Mouse (Mus musculus): ENCODE data around the gene Pck2.

Gene Pck2

GRCm38 (mm10) chr14:55540067-55540786, at the start of gene Pck2:
TSS of gene Pck2 (plus strand) at chr14:55540266.
- DNase-seq, result peak; percentile 90 to 96

DNA sequence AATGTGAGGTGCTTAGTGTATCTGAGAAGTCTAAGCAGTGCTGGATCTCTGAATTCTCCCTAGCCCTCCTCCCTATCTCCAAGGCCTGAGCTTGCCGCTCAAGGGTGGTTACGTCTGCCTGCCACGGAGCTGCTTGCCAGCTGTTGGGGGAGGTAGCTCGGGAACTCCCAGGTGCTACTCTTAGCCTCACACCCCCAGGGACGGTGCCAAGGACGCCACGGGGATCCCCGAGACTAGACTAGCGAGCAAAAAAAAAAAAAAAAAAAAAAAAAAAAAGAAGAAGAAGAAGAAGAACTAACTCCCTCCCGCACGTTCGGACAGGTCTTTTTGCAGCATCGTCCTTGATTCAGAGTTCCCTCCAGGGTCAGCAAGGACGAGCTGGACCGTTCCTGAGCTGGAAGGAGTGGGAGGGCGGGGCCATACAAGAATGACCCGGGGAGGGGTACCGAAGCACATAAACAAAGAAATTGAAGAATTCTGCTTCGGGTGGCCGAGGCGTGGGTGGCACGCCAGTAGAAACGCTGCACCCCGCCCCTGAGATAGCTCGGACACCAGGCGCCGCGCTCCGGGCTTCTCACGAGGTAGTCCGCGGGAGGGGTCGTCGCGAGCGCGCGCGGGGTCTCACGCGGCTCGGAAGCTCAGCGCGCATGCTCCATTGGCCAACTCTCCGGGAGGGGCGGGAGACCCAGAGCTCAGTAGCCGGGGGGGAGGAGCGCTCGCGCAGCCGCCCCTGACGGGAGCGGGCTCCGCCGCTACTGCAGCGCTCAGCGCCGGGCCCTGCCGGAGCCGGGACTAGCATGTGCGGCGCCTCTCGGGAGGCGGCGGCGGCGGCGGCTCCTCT, 49.5 kb upstream of the Pck2 start, which contains the start of gene Carmil3:
TSS of gene Carmil3 (plus strand) at position 291 of the 841 bp plus-strand sequence.
- DNase-seq, result peak; percentile 61 to 83

GRCm38 (mm10) chr14:55491291-55491833, 48.7 kb upstream of the Pck2 start:
- peak; percentile 58 to 76 for DNase-seq

- no peak for DNase-seq
Measured at GRCm38 (mm10) chr14:55492103-55492502, 48.0 kb upstream of the Pck2 start.

GRCm38 (mm10) chr14:55495509-55496240, 44.4 kb upstream of the Pck2 start:
- DNase-seq, result no peak

DNA sequence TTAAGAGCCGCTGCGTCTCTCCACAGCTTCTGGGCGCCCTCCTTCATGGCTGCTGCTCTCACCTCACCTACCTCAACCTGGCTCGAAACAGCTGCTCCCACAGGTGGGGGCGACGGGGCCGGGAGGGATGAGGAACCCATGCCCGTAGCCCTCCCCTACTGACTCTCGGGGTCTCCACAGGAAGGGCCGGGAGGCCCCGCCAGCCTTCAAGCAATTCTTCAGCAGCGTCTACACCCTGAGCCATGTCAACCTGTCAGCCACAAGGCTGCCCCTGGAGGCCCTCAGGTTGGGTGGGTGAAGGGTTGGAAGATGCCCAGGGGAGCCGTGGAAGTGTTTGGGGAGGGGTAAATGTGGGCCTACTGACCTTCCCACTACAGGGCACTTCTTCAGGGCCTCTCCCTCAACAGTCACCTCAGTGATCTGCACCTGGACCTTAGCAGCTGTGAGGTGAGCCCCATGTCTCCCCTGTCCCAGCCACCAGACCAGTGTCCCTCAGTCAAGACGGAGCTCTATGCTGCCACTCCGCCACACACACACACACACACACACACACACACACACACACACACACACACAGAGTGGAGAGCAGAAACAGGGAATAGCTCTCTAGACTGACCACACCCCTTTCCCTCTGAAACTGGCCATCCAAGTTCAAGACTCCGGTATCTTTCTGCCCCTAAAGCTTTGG, 43.2 kb upstream of the Pck2 start:
- peak in 1 of 2 experiments; percentile 44 for DNase-seq

GRCm38 (mm10) chr14:55497449-55497821, 42.6 kb upstream of the Pck2 start:
- DNase-seq, result peak; percentile 81 to 88

DNA sequence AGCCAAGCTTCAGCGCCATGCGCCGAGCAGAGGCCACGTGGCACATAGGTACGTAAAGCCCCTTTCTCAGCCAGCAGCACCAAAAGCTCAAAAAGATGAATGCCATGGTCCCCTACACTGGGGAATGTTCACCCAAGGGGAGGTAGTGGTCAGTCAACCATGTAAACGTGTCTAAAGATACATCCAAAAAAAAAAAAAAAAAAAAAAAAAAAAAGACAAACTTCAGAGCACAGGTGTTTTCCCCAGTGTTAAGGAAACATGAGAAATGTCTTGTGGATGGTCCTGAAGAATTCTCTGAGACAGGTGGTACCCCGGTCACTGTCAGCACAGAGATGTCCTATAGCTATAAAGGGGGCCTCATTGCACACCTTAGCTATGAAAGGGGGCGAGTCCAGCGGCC, 34.5 kb upstream of the Pck2 start:
- no peak for DNase-seq

DNA sequence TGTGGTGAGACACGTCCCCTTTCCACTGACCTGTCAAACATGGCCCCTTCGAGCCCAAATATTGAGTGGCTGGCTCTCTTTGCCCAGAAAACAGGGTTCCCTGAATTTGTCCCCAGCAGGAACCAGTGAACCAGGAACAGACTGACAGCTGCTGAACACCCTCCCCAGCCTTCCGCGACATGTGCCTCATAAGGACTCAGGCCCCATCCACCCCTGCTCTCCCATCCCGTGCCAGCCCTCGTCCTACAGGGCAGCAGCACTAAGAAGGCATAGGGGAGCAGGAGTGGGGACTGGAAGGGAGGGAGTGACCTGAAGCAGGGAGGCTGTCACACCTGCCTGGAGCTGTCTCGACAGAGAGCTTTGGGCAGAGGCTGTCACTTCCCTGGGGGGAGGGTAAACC, 32.3 kb upstream of the Pck2 start:
- DNase-seq, result no peak

DNA sequence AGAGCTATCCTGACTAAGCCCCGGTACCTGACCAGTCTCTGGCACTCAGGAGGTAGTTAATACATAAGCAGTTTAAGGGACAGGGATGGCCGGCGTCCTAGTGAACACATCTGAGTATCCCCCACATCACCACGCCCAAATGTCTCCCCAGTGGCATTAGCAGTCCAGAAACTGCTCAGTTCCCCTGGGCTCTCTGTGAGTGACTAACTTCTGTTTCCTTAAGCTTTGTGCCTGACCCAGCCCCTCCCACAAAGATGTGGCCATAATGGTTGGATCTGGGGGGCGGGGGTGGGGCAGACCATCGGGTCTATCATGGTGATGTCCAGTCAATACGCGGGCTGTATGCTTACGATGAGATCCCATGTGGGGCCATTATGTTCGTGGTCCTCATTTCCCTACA, 30.5 kb upstream of the Pck2 start:
- no peak for DNase-seq

DNA sequence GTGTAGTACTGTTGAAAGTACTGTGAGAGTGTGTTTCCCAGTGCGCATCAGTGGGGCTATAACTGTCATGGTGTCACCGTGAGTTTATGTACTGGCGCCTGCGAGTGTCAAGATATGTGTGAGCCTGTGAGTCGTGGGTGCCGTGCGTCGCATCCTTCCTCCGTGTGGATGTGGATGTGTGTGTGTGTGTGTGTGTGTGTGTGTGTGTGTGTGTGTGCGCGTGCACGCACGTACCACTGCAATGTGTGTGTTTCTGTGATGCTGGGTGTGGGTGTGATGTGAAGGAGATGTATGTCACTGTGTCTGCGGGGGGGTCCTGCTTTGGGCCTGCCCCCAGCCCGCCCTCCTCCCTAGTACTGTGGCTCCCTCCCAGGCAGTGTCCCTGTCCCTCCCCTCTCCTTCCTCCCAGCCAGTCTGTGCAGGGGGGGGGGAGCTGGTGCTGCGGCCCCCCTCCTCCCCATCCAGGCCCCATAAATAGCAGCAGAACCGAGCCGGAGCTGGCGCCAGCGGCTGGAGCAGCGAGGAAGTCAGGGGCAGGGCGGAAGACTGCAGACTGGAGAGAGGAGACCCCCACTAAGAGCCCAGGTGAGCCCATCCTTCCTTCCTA, 29.8 kb upstream of the Pck2 start, which contains the start of gene Cpne6:
TSS of gene Cpne6 (plus strand) at position 321 of the 607 bp plus-strand sequence.
- no peak for DNase-seq

GRCm38 (mm10) chr14:55511037-55511436, 29.0 kb upstream of the Pck2 start:
- DNase-seq, result no peak

GRCm38 (mm10) chr14:55513927-55514326, 26.1 kb upstream of the Pck2 start:
- DNase-seq, result no peak

DNA sequence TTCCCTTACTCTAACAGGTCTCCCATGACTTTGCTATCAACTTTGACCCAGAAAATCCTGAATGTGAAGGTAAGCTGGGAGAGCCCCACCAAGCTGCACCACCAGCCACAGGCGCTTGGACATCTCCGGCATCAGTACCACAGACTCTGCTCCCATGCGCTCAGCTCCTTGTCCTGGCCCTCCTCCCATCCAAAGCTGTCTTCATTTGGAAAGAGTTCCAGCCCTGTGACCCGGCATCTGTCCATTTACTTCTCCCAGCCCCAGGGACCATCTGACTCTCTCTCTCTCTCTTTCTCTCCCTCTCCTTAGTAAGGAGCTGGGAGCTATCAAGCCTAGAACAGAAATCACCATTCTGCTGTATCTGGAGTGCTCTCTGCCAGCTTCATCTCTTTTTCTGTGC, 24.2 kb upstream of the Pck2 start:
- DNase-seq, result no peak

- no peak for DNase-seq
Measured at GRCm38 (mm10) chr14:55518897-55519296, 21.2 kb upstream of the Pck2 start.

- DNase-seq, result no peak
Measured at GRCm38 (mm10) chr14:55519604-55520003, 20.5 kb upstream of the Pck2 start.

DNA sequence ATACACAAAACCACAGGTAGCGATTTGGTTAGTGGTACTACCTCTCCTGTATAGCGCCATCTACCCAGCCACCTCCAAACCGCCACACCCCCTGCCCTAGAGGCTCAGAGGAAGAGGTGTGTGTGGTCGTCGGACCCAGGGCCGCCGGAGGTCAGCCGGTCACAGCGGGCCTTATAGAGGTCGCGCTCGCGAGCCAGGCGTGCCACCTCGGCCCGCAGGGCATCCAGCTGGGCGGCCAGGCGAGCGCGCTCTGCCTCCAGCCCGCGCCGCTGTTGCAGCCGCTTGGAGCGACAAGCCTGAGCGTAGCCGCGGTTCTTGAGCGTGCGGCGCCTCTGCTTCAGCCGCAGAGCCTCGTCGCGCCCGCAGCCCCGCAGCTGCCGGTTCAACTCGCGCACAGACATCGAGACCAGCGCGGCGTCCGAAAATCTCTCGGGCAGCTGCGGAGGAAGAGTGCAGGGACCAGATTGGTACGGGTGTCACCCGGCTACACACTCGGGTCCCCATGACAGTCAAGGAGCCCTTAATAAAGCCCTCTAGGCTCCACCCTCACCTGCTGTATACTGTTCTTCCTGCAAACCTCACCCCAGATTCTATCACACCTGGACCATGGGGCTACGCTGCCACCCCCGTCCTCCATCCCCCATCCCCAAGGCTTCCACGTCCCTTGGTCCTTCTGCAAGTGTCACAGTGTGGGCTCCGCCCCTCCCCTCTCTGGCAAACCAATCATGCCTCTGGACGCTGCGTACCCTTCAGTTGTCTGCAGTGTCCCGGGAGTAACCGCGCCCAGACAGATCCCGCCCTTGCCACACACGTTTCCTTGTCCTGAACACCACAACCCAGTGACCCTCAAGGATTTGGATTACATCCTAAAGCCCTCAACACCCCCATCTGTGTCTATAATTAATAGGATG, 19.4 kb upstream of the Pck2 start:
- DNase-seq, result peak in 1 of 2 experiments; percentile 14

DNA sequence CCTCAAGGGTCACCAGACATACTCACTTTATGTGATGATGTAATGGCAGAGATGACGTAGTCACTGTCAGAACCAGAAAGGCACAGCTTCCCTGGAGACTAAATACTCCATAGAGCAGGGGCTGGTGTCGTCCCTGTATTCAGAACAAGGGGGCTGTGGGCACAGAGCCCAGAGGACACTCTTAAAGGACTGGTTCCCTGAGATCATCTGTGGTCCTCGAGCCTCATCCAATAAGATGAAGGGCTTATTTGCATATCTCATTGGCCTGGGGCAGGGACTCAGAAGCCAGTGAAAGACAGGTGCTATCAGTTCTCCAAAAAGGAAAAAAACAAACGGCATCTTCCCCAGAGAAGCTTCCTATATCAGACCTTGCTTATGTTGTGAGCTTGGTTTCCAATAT, 16.0 kb upstream of the Pck2 start:
- DNase-seq, result no peak

GRCm38 (mm10) chr14:55524785-55525184, 15.3 kb upstream of the Pck2 start, which contains the start of gene Nrl:
TSS of gene Nrl (minus strand) at chr14:55524981.
- DNase-seq, result no peak

GRCm38 (mm10) chr14:55526674-55527073, 13.4 kb upstream of the Pck2 start:
- DNase-seq, result no peak

- peak; percentile 50 to 63 for DNase-seq
Measured at GRCm38 (mm10) chr14:55527940-55528339, 12.1 kb upstream of the Pck2 start.
